Comparison of ENCODE assay signal across 1 mouse cellular context in genomic region chr2:10344073-10344472, GRCm38 (mm10). TPM values are rescaled to one million over a fixed set of nuclear protein-coding genes. Genes with fewer than 3 reads are reported as not detected.
"Had no signal": no experiment of that assay in that cellular context is flagged by ENCODE, and none has a peak within 500 bp of the region (broad histone marks: within the 10 kb centered on the region; RNA-seq: fewer than 3 reads in every experiment).

No protein-coding gene starts in this region.

RNA-seq across cellular contexts. Expression of gene Sfmbt2, which starts 26.2 kb away (rescaled TPM):
- total RNA-seq: monocyte, adult 5-6 weeks had no signal
